In the genomic region with DNA sequence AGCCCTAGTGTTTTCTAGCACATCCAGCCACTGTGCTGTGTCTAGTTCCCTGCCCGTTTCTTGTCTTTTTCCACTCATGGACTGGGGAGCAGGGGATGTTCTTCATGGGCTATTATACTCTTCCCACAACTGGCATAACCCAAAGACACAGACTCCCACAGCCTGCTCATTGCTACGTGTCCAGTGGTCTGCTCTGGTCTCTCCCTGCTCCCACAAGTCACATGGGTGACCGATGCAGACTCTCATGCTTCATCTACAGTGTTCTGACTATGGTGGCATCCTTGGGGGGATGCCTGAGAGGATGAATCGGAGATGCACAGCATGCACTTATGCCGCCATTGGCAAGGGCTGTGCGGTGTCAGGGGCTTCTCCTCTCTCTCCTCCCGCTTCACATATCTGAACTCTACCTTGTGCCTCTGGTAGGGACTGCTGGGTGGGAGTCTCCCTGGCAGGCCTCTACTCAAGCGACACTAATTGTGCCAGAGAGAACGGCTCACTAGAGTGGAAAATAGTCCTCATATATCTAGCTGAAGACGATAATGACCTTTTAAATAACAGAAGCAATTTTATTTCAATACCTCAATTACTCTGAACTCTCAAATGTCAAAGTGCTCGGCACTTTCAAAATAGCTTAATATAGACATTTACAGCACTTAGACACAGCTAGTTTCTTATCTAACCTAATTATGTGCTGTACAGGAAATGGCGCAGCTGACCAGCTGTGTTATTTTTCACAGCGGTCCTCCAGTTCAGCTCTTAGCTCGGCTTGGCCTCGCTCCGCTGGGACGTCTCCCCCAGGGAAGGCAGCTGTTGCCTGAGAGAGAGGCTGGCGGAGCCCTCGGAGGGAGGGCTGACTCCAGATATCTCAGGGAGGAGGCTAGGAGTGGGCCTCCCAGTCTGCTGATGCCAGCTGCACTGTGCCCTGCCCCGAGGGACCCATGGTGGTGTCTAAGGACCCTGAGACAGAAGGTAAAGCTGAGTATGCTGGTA, we compare ENCODE assay signal across 9 mouse cellular contexts. TPM values are rescaled to one million over a fixed set of nuclear protein-coding genes. Genes with fewer than 3 reads are reported as not detected.
DNase-seq lines count a peak whose midpoint lies in the region; ATAC-seq and TF ChIP-seq lines count a peak whose summit lies in the region.
"Had no signal": no experiment of that assay in that cellular context is flagged by ENCODE, and none has a peak within 500 bp of the region (broad histone marks: within the 10 kb centered on the region; RNA-seq: fewer than 3 reads in every experiment).

No protein-coding gene starts in this region.

- H3K4me1 ChIP-seq in hindbrain, embryonic 11.5 days (replicated peaks; ENCODE audit: control insufficient read depth, insufficient read depth, low read length), result peaks cover 4% of the 10 kb centered on the region; the same call in 1 of the 2 replicates
- peaks cover 17% of the 10 kb centered on the region for H3K4me1 ChIP-seq in limb, embryonic 12.5 days (replicated peaks)
- H3K4me1 ChIP-seq in neural tube, embryonic 15.5 days, result peaks cover 18% of the 10 kb centered on the region
- no peaks in the 10 kb centered on the region for H3K4me1 ChIP-seq in thymus, adult 2 months (replicated peaks; ENCODE audit: control insufficient read depth, insufficient read depth, low read length)

- WGBS in hindbrain, embryonic 11.5 days, result 55% methylated on average over 20 of the region's 20 CpGs
- 43% methylated on average over 20 of the region's 20 CpGs for WGBS in limb, embryonic 12.5 days
- 34% methylated on average over 20 of the region's 20 CpGs for WGBS in neural tube, embryonic 15.5 days
- 61% methylated on average over 20 of the region's 20 CpGs for WGBS in thymus, adult 2 months

- H3K27ac ChIP-seq in hindbrain, embryonic 11.5 days (ENCODE audit: low read depth, low read length), result no peak overlapping the region
- H3K27ac ChIP-seq in limb, embryonic 12.5 days, result 0 out of 2 replicates have a peak overlapping the region, but pooled peaks have one; percentile 25
- H3K27ac ChIP-seq in neural tube, embryonic 15.5 days (replicated peaks), result peak overlapping the region; percentile 46
- no peak overlapping the region for H3K27ac ChIP-seq in thymus, adult 2 months (ENCODE audit: control insufficient read depth, insufficient read depth, low read length)

- no peaks in the 10 kb centered on the region for H3K27me3 ChIP-seq in hindbrain, embryonic 11.5 days (ENCODE audit: control insufficient read depth, insufficient read depth, low read length)
- peaks cover 5% of the 10 kb centered on the region for H3K27me3 ChIP-seq in limb, embryonic 12.5 days
- peaks cover 11% of the 10 kb centered on the region for H3K27me3 ChIP-seq in neural tube, embryonic 15.5 days (replicated peaks)
- H3K27me3 ChIP-seq in thymus, adult 2 months (ENCODE audit: control insufficient read depth, insufficient read depth, low read length), result no peaks in the 10 kb centered on the region

- H3K4me2 ChIP-seq in hindbrain, embryonic 11.5 days (replicated peaks; ENCODE audit: low read depth, low read length), result no peak overlapping the region
- peak overlapping the region; percentile 32; the same call in 1 of the 2 replicates for H3K4me2 ChIP-seq in limb, embryonic 12.5 days
- H3K4me2 ChIP-seq in neural tube, embryonic 15.5 days, result peak overlapping the region; percentile 17; the same call in 1 of the 2 replicates

- no peaks in the 10 kb centered on the region for H3K36me3 ChIP-seq in hindbrain, embryonic 11.5 days (ENCODE audit: control insufficient read depth, insufficient read depth, low read length)
- H3K36me3 ChIP-seq in limb, embryonic 12.5 days, result no peaks in the 10 kb centered on the region
- H3K36me3 ChIP-seq in neural tube, embryonic 15.5 days, result no peaks in the 10 kb centered on the region
- no peaks in the 10 kb centered on the region for H3K36me3 ChIP-seq in thymus, adult 2 months (ENCODE audit: control insufficient read depth, insufficient read depth, low read length)

- TF ChIP-seq POLR2A in thymus, adult 2 months (IDR thresholded peaks at IDR 0.05; ENCODE audit: control insufficient read depth, extremely low read depth, insufficient read depth, low read length, poor library complexity), result no peak

- peak; percentile 16 for DNase-seq in ovary, adult 18-20 months (ENCODE audit: low spot score)
- DNase-seq in ovary, postnatal 10 days (ENCODE audit: low spot score), result no peak
- peak; percentile 51 for DNase-seq in gastrocnemius, adult 18-20 months (ENCODE audit: low spot score)
- peak; percentile 34 for DNase-seq in hindbrain, embryonic 11.5 days (ENCODE audit: low spot score)
- no peak for DNase-seq in left cerebral cortex, postnatal 14 days (ENCODE audit: low spot score in 2 of 2)
- no peak for DNase-seq in thymus, adult 2 months

- peak; percentile 63 for ATAC-seq in hindbrain, embryonic 11.5 days (ENCODE audit: low FRiP score)
- peak; percentile 47; the same call in 1 of the 2 replicates for ATAC-seq in limb, embryonic 12.5 days (ENCODE audit: insufficient number of reproducible peaks, insufficient read depth, low FRiP score, low TSS enrichment, low read depth)
- ATAC-seq in neural tube, embryonic 15.5 days (ENCODE audit: low FRiP score), result peak; percentile 65

- no peaks in the 10 kb centered on the region for H3K9me3 ChIP-seq in hindbrain, embryonic 11.5 days (ENCODE audit: control insufficient read depth, low read length)
- H3K9me3 ChIP-seq in limb, embryonic 12.5 days, result no peaks in the 10 kb centered on the region
- H3K9me3 ChIP-seq in neural tube, embryonic 15.5 days (replicated peaks), result no peaks in the 10 kb centered on the region

- TF ChIP-seq CTCF in thymus, adult 2 months (IDR thresholded peaks at IDR 0.05; ENCODE audit: borderline replicate concordance, control insufficient read depth, extremely low read depth, insufficient read depth, low read length, poor library complexity), result no peak

- no peak overlapping the region for H3K4me3 ChIP-seq in hindbrain, embryonic 11.5 days (ENCODE audit: low read depth, low read length)
- no peak overlapping the region for H3K4me3 ChIP-seq in limb, embryonic 12.5 days (replicated peaks)
- H3K4me3 ChIP-seq in neural tube, embryonic 15.5 days (replicated peaks), result no peak overlapping the region
- H3K4me3 ChIP-seq in thymus, adult 2 months (ENCODE audit: control insufficient read depth, insufficient read depth, low read length), result no peak overlapping the region

- intact Hi-C loops in left cerebral cortex, postnatal 14 days (cut with DNase I), result no loop called here

- H3K9ac ChIP-seq in hindbrain, embryonic 11.5 days (ENCODE audit: low read depth, low read length), result no peak overlapping the region
- H3K9ac ChIP-seq in limb, embryonic 12.5 days (replicated peaks), result no peak overlapping the region
- no peak overlapping the region for H3K9ac ChIP-seq in neural tube, embryonic 15.5 days (replicated peaks)

RNA-seq across cellular contexts. Expression of a gene that starts 40.6 kb away (rescaled TPM):
- total RNA-seq in gastrocnemius, adult 18-20 months (2021), result not detected
- polyA plus RNA-seq in hindbrain, embryonic 11.5 days (2014; fragmentation: Nextera tagmentation; extraction: Ambion mirVana), result 0.36 and 0.86 TPM in 2 replicates
- 0.40 and 0.51 TPM in 2 replicates for polyA plus RNA-seq in limb, embryonic 12.5 days (2016; fragmentation: Nextera tagmentation; extraction: Ambion mirVana)
- polyA plus RNA-seq in neural tube, embryonic 15.5 days (2015; fragmentation: Nextera tagmentation; extraction: Ambion mirVana), result 0.41 and 0.70 TPM in 2 replicates
- total RNA-seq in left cerebral cortex, postnatal 14 days (2021), result under 1 TPM; 0.33 to 0.36 TPM
- polyA plus RNA-seq in thymus, adult 2 months (2012; rRNA removed), result 0.50 and 0.57 TPM in 2 replicates
- total RNA-seq: ES-E14 had no signal

Comparison
In these comparisons a context has a peak if more than half of its experiments do, and no peak if none do; other contexts are left out.
1. DNase-seq: peak in ovary, adult 18-20 months (single experiment), gastrocnemius, adult 18-20 months (single experiment) and hindbrain, embryonic 11.5 days (single experiment); none in ovary, postnatal 10 days (single experiment), left cerebral cortex, postnatal 14 days (0 of 2) and thymus, adult 2 months (single experiment).
2. H3K27ac ChIP-seq: peak in limb, embryonic 12.5 days (single experiment) and neural tube, embryonic 15.5 days (single experiment); none in hindbrain, embryonic 11.5 days (single experiment) and thymus, adult 2 months (single experiment).
3. Peak in every context shown above with its lines, with median percentiles within 50 percentile points of each other: ATAC-seq.